Mouse (Mus musculus): ENCODE measurements around the gene Mtf2. TPM values are rescaled to one million over a fixed set of nuclear protein-coding genes. Genes with fewer than 3 reads are reported as not detected.
"Not testable (repeated sequence)": the region's sequence is repeated elsewhere in the genome, so short reads cannot be mapped to it uniquely, and the experiment has no call there.

Gene Mtf2
- polyA plus RNA-seq, 1 experiment from 2014 or later: 110 TPM

DNA sequence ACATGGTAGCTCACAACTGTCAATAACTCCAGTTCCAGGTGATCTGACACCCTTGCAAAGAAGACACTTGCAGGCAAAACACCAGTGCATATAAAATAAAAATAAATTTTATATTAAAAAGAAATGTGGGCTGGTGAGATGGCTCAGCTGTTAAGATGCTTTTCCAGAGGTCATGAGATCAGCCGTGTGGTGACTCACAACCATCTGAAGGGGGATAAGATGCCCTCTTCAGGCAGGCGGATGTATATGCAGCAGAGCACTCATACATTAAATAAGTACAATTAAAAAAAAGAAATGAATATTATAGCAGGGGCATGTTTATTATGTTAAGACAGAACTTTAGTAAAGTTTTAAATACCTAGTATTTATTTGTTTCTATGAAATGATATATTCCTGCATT lies 16.9 kb downstream of the Mtf2 start:
- no peak overlapping the region for H3K27ac ChIP-seq (ENCODE audit: low read depth)
- H3K4me2 ChIP-seq: no peak overlapping the region
- H3K27me3 ChIP-seq (ENCODE audit: insufficient read depth, low read length): no peaks in the 10 kb centered on the region
- TF ChIP-seq CTCF (IDR thresholded peaks at IDR 0.05; ENCODE audit: low read depth): peak; percentile 42
- H3K4me3 ChIP-seq (ENCODE audit: low read depth, low read length): no peak overlapping the region
- ATAC-seq (ENCODE audit: insufficient read depth) (no peak), DNase-seq (peak; percentile 33)
- no peaks in the 10 kb centered on the region for H3K4me1 ChIP-seq (ENCODE audit: insufficient read depth)
- H3K9ac ChIP-seq: no peak overlapping the region
- peaks cover 63% of the 10 kb centered on the region for H3K36me3 ChIP-seq (ENCODE audit: insufficient read depth)
- H3K9me3 ChIP-seq (ENCODE audit: low read depth, low read length): no peaks in the 10 kb centered on the region
- 38% methylated on average over 2 of the region's 2 CpGs for WGBS

DNA sequence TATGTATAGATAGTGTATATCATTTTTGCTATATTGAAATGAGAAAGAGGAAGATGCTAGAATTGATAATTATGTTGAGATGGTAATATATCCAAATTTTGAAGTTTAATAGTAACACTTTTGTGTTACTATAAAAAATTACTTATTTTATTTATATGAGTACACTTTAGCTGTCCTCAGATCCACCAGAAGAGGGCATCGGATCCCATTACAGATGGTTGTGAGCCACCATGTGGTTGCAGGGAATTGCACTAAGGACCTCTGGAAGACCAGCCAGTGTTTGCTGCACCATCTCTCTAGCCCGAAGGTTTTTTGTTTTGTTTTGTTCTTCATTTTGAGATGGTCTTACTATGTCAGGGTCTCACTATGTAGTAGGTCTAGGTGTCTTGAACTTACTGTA lies 20.0 kb downstream of the Mtf2 start:
- no peaks in the 10 kb centered on the region for H3K27me3 ChIP-seq (ENCODE audit: insufficient read depth, low read length)

DNA sequence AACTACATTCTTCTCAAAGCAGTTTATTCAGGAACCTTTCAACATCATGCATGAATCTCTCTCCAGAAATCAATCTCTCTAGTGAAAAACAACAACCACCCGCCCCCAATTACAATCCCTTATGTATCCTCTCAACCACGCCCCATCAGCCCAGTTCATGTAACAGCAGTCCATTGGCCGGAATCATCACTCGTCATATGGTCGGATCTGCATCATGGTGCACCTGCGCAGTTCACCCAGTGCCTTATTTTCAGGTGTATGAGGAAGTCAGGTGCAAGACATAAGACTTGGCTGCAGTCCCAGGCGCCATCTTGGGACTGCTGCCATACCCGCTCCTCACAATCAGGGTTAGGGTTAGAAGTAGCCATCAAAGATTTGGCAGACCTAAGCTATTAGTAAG lies 27.3 kb downstream of the Mtf2 start:
- WGBS: 91% methylated on average over 8 of the region's 8 CpGs
- not testable (repeated sequence) for H3K4me1 ChIP-seq (ENCODE audit: insufficient read depth); H3K9me3 ChIP-seq (ENCODE audit: low read depth, low read length); H3K27ac ChIP-seq (ENCODE audit: low read depth); H3K9ac ChIP-seq; DNase-seq; H3K4me3 ChIP-seq (ENCODE audit: low read depth, low read length); H3K4me2 ChIP-seq; ATAC-seq (ENCODE audit: insufficient read depth); H3K27me3 ChIP-seq (ENCODE audit: insufficient read depth, low read length)
- peaks cover 74% of the 10 kb centered on the region for H3K36me3 ChIP-seq (ENCODE audit: insufficient read depth)

More for the DNA sequence above, 20.0 kb downstream of the Mtf2 start:
- ATAC-seq (ENCODE audit: insufficient read depth): no peak
- TF ChIP-seq CTCF (IDR thresholded peaks at IDR 0.05; ENCODE audit: low read depth): peak; percentile 36
- H3K9me3 ChIP-seq (ENCODE audit: low read depth, low read length): no peaks in the 10 kb centered on the region
- no peak for DNase-seq
- WGBS: 90% methylated on average over 2 of the region's 2 CpGs
- H3K4me3 ChIP-seq (ENCODE audit: low read depth, low read length): no peak overlapping the region
- H3K4me1 ChIP-seq (ENCODE audit: insufficient read depth): no peaks in the 10 kb centered on the region
- H3K9ac ChIP-seq: no peak overlapping the region
- H3K27ac ChIP-seq (ENCODE audit: low read depth): no peak overlapping the region
- H3K36me3 ChIP-seq (ENCODE audit: insufficient read depth): peaks cover 75% of the 10 kb centered on the region
- H3K4me2 ChIP-seq: no peak overlapping the region

DNA sequence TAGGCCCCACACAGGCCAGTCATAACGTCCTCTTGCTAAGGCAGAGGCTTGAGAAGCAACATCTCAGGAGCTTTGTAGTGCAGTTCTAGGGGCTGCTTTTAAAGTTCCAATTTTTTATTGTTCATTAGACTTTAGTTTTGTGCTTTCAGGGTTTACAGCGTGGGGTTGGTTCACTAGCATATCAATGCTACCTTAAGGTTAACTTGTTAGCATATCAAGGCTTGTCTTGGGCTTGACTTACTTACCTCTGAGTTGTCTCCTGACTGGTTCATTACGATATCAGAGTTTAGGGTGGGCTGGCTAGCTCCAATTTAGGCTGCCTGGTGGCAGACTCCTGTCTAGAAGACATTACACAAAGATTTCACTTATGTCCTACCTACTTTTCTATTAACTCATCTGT lies 32.2 kb downstream of the Mtf2 start:
- H3K9me3 ChIP-seq (ENCODE audit: low read depth, low read length): no peaks in the 10 kb centered on the region
- no peaks in the 10 kb centered on the region for H3K27me3 ChIP-seq (ENCODE audit: insufficient read depth, low read length)
- ATAC-seq (ENCODE audit: insufficient read depth): no peak
- no peak overlapping the region for H3K27ac ChIP-seq (ENCODE audit: low read depth)
- no peak overlapping the region for H3K9ac ChIP-seq
- no peak for TF ChIP-seq CTCF (IDR thresholded peaks at IDR 0.05; ENCODE audit: low read depth)
- peaks cover 69% of the 10 kb centered on the region for H3K36me3 ChIP-seq (ENCODE audit: insufficient read depth)
- H3K4me2 ChIP-seq: no peak overlapping the region
- H3K4me3 ChIP-seq (ENCODE audit: low read depth, low read length): no peak overlapping the region
- H3K4me1 ChIP-seq (ENCODE audit: insufficient read depth): no peaks in the 10 kb centered on the region
- 90% methylated on average over 3 of the region's 3 CpGs for WGBS
- DNase-seq: no peak

DNA sequence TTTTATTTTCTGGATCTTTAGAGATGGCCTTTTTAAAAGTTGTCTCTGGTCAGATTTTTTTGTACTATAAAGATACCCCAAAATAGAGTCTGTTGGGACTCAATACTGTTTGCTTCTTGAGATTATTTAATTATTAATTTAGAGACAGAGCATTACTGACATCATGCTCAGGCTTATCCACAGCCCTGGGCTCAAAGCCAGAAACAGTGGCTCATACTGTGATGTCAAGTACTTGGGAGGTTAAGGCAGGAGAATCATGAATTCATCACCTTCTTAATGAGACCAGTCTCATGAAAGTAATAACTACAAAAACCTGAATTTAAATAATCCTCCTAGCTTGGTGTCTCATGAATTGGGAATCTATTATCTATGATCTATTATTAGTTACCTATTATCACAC lies 34.7 kb downstream of the Mtf2 start:
- TF ChIP-seq CTCF (IDR thresholded peaks at IDR 0.05; ENCODE audit: low read depth): no peak
- ATAC-seq (ENCODE audit: insufficient read depth): no peak
- no peak overlapping the region for H3K9ac ChIP-seq
- H3K9me3 ChIP-seq (ENCODE audit: low read depth, low read length): no peaks in the 10 kb centered on the region
- H3K4me3 ChIP-seq (ENCODE audit: low read depth, low read length): no peak overlapping the region
- no peak for DNase-seq
- no peak overlapping the region for H3K4me2 ChIP-seq
- H3K27me3 ChIP-seq (ENCODE audit: insufficient read depth, low read length): no peaks in the 10 kb centered on the region
- H3K36me3 ChIP-seq (ENCODE audit: insufficient read depth): peaks cover 71% of the 10 kb centered on the region
- H3K4me1 ChIP-seq (ENCODE audit: insufficient read depth): no peaks in the 10 kb centered on the region
- no peak overlapping the region for H3K27ac ChIP-seq (ENCODE audit: low read depth)

DNA sequence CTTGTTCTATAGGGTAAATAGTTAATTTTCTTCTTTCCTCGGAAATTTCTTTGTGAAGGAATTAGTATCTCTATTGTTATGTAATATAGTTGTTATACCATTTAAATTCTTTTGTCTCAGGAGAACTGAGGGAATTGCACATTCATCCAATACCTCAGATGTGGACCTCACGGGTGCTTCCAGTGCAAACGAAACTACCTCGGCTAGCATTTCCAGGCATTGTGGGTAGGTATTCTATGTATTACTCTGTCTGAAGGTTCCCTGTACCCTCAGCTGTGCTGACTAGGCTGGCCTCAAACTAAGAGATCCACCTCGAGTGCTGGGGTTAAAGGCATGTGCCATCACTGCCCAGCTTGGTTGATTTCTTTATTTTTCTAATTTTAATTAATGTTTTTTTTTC lies 38.8 kb downstream of the Mtf2 start:
- no peak for TF ChIP-seq CTCF (IDR thresholded peaks at IDR 0.05; ENCODE audit: low read depth)
- Histone ChIP-seq H3K36me3 (ENCODE audit: insufficient read depth) (peaks cover 62% of the 10 kb centered on the region), H3K4me1 (ENCODE audit: insufficient read depth) (no peaks in the 10 kb centered on the region), H3K27ac (ENCODE audit: low read depth) (no peak overlapping the region), H3K27me3 (ENCODE audit: insufficient read depth, low read length) (no peaks in the 10 kb centered on the region), H3K9ac (no peak overlapping the region), H3K4me2 (no peak overlapping the region), H3K9me3 (ENCODE audit: low read depth, low read length) (no peaks in the 10 kb centered on the region), H3K4me3 (ENCODE audit: low read depth, low read length) (no peak overlapping the region)
- no peak for DNase-seq
- ATAC-seq (ENCODE audit: insufficient read depth): no peak
- WGBS: 83% methylated on average over 5 of the region's 5 CpGs

DNA sequence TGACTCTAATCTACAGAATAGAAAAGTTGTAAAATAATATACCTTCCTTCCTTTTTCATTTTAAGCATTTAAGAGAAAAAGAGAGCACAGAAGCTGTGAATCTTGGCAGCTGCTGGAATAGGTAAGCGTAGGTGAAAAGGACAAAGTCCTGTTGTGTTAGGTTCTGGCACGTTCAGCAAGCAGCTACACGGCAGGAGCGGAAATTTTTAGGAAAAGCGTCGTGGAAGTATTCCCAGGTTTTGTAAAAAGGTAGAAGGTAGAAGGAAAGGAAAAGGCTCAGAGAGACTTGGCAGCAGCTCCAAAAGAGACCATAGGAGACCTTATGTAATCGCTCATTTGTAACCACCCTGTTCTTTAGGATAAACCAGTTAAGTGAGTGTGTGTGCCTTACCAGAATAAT lies 43.9 kb downstream of the Mtf2 start:
- Histone ChIP-seq H3K4me2 (no peak overlapping the region), H3K9me3 (ENCODE audit: low read depth, low read length) (no peaks in the 10 kb centered on the region), H3K4me1 (ENCODE audit: insufficient read depth) (no peaks in the 10 kb centered on the region), H3K36me3 (ENCODE audit: insufficient read depth) (peaks cover 36% of the 10 kb centered on the region), H3K9ac (no peak overlapping the region), H3K27ac (ENCODE audit: low read depth) (no peak overlapping the region), H3K4me3 (ENCODE audit: low read depth, low read length) (no peak overlapping the region), H3K27me3 (ENCODE audit: insufficient read depth, low read length) (no peaks in the 10 kb centered on the region)
- 91% methylated on average over 7 of the region's 7 CpGs for WGBS
- DNase-seq: no peak
- TF ChIP-seq CTCF (IDR thresholded peaks at IDR 0.05; ENCODE audit: low read depth): no peak
- ATAC-seq (ENCODE audit: insufficient read depth): no peak

DNA sequence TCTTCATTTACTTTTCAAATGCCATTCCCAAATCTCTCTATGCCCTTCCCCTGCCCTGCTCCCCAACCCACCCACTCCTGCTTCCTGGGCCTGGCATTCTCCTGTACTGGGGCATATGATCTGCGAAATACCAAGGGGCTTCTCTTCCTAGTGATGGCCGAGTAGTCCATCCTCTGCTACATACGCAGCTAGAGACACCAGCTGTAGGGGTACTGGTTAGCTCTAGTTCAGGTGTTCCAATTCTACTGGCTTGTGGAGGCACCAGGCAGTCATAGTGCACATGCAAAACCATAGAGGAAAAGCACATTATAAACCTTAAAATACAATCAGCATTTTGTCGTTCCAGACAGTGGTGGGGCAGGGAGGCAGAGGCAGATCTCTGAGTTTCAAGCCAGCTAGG lies 52.2 kb downstream of the Mtf2 start:
- 95% methylated on average over 4 of the region's 4 CpGs for WGBS

More for the DNA sequence above, 52.2 kb downstream of the Mtf2 start:
- Histone ChIP-seq H3K36me3 (ENCODE audit: insufficient read depth) (no peaks in the 10 kb centered on the region), H3K27ac (ENCODE audit: low read depth) (no peak overlapping the region), H3K4me1 (ENCODE audit: insufficient read depth) (no peaks in the 10 kb centered on the region), H3K27me3 (ENCODE audit: insufficient read depth, low read length) (no peaks in the 10 kb centered on the region), H3K4me2 (no peak overlapping the region), H3K9ac (no peak overlapping the region), H3K4me3 (ENCODE audit: low read depth, low read length) (no peak overlapping the region), H3K9me3 (ENCODE audit: low read depth, low read length) (no peaks in the 10 kb centered on the region)
- no peak for TF ChIP-seq CTCF (IDR thresholded peaks at IDR 0.05; ENCODE audit: low read depth)
- no peak for DNase-seq
- ATAC-seq (ENCODE audit: insufficient read depth): no peak

Data from lung, embryonic 14.5 days (tissue).